Mouse (Mus musculus): ENCODE data around the gene Luzp2. TPM values are rescaled to one million over a fixed set of nuclear protein-coding genes. Genes with fewer than 3 reads are reported as not detected.

Gene Luzp2
- polyA plus RNA-seq, 1 experiment, result 0.02 TPM

DNA sequence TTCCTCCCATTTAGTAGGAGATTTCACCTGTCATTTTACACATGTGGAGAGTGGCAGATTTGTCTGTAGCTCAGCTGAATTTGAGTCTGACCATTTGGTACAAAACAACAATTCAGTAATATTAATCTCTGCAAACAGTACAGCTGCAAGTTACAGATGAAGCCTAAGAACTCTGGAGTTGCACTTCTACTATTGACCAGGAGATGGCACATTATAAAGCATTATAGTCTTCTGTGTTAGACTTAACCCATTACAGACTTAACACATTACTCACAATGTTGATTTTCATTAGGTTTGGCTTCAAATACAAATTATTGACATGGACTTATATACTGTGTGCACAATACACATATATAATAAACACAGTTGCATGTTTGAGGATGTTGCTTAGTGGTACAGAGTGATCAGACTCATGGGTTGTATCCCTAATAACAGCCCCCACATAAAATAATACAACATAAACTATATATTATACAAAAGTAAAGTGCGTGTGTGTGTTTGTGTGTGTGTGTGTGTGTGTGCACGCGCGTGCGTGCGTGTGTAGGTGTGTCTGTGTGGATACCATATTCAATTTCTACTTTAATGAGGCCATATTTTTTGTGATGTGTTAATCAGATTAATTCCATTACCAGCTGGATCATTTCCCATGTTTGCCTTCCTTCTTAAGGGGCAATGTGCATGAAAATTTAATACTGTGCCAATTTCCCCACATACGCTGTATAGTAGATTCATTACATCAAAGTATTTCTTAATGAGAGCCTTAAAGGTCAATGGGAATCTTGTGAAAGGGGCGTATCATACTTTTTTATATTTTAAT lies 10.8 kb downstream of the Luzp2 start:
- H3K27ac ChIP-seq (ENCODE audit: control insufficient read depth, insufficient read depth, low read depth, low read length), result no peak overlapping the region
- no peak overlapping the region for H3K4me3 ChIP-seq (ENCODE audit: control insufficient read depth, low read depth, low read length)
- H3K27me3 ChIP-seq (ENCODE audit: control insufficient read depth, insufficient read depth, low read length), result no peaks in the 10 kb centered on the region
- H3K4me1 ChIP-seq (ENCODE audit: control insufficient read depth, insufficient read depth, low read length), result no peaks in the 10 kb centered on the region
- H3K36me3 ChIP-seq (ENCODE audit: control insufficient read depth, insufficient read depth, low read length), result no peaks in the 10 kb centered on the region
- no peak for TF ChIP-seq POLR2A (IDR thresholded peaks at IDR 0.05; ENCODE audit: control insufficient read depth, low read depth, low read length)
- no peak for TF ChIP-seq CTCF (IDR thresholded peaks at IDR 0.05; ENCODE audit: control insufficient read depth, insufficient read depth, insufficient replicate concordance, low read depth, low read length)

DNA sequence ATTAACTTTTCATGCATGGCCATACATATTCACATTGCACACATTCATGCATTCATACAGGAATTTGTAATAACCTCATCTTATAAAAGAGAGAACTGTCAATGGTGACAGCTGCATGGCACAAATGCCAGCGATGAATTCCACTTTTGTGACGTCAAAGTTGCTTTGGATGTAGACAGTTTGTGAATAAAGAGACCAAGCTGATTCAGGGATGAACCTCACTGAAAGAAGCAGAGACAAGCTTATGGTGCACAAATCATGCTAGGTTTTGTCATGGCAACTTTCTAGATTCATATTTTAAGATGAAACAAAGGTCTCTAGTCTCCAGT lies 11.4 kb downstream of the Luzp2 start:
- no peaks in the 10 kb centered on the region for H3K36me3 ChIP-seq (ENCODE audit: control insufficient read depth, insufficient read depth, low read length)
- H3K4me1 ChIP-seq (ENCODE audit: control insufficient read depth, insufficient read depth, low read length), result no peaks in the 10 kb centered on the region
- H3K27me3 ChIP-seq (ENCODE audit: control insufficient read depth, insufficient read depth, low read length), result no peaks in the 10 kb centered on the region
- no peak overlapping the region for H3K27ac ChIP-seq (ENCODE audit: control insufficient read depth, insufficient read depth, low read depth, low read length)
- H3K4me3 ChIP-seq (ENCODE audit: control insufficient read depth, low read depth, low read length), result no peak overlapping the region
- TF ChIP-seq POLR2A (IDR thresholded peaks at IDR 0.05; ENCODE audit: control insufficient read depth, low read depth, low read length), result no peak
- TF ChIP-seq CTCF (IDR thresholded peaks at IDR 0.05; ENCODE audit: control insufficient read depth, insufficient read depth, insufficient replicate concordance, low read depth, low read length), result no peak

DNA sequence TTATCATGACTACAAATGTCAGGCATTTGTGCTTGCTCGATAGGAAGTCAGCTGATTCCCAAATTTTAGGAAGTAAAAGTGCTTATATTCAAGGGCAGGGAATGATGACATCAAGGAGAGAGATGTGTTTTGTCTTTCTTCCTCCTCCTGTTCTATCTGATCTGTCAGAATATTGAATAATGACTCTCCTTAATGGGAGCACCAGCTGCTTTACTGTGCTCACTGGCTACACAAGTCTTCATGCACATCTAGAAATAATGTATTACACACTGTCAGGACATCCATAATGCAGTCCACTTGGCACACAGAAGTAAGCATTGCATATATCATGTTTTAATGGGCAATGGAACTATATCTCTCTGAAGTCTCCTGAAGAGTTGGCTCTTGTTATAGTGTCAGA lies 17.6 kb downstream of the Luzp2 start:
- Histone ChIP-seq H3K4me3 (ENCODE audit: control insufficient read depth, low read depth, low read length) (no peak overlapping the region), H3K27me3 (ENCODE audit: control insufficient read depth, insufficient read depth, low read length) (no peaks in the 10 kb centered on the region), H3K36me3 (ENCODE audit: control insufficient read depth, insufficient read depth, low read length) (no peaks in the 10 kb centered on the region), H3K4me1 (ENCODE audit: control insufficient read depth, insufficient read depth, low read length) (no peaks in the 10 kb centered on the region), H3K27ac (ENCODE audit: control insufficient read depth, insufficient read depth, low read depth, low read length) (no peak overlapping the region)
- TF ChIP-seq POLR2A (IDR thresholded peaks at IDR 0.05; ENCODE audit: control insufficient read depth, low read depth, low read length) (no peak), CTCF (IDR thresholded peaks at IDR 0.05; ENCODE audit: control insufficient read depth, insufficient read depth, insufficient replicate concordance, low read depth, low read length) (no peak)

DNA sequence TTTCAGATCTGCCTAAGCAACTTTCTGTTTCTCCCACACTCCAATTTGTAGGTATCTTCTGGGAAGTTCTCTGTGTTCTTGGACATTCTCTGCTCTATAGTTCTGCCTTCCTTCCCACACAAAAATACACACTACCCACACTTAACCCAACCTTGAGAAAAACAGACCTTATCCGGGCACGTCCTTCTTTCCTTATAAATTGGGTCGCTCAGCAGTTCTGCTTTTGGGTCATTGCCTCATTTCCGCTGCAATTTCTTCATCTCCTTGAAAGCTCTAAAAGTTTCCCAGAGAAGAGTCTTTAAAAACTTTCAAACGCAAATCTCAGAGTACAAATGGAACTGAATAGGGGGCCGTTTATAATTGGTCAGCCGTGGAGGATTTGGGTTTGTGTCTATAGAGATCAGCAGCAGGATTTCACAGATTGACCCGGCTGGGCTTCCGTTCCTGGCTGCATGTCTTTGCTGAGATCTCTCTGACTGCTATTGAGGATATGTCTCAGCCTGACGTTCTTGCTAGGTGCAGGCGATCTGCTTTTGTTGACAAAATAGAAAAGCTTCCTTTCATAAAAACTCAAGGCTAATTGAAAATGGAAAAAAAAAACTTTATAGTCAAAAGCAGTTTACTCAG lies 26.0 kb downstream of the Luzp2 start:
- H3K27me3 ChIP-seq (ENCODE audit: control insufficient read depth, insufficient read depth, low read length), result no peaks in the 10 kb centered on the region
- H3K36me3 ChIP-seq (ENCODE audit: control insufficient read depth, insufficient read depth, low read length), result no peaks in the 10 kb centered on the region
- no peaks in the 10 kb centered on the region for H3K4me1 ChIP-seq (ENCODE audit: control insufficient read depth, insufficient read depth, low read length)
- no peak overlapping the region for H3K4me3 ChIP-seq (ENCODE audit: control insufficient read depth, low read depth, low read length)
- no peak overlapping the region for H3K27ac ChIP-seq (ENCODE audit: control insufficient read depth, insufficient read depth, low read depth, low read length)
- TF ChIP-seq POLR2A (IDR thresholded peaks at IDR 0.05; ENCODE audit: control insufficient read depth, low read depth, low read length) (no peak), CTCF (IDR thresholded peaks at IDR 0.05; ENCODE audit: control insufficient read depth, insufficient read depth, insufficient replicate concordance, low read depth, low read length) (no peak)

DNA sequence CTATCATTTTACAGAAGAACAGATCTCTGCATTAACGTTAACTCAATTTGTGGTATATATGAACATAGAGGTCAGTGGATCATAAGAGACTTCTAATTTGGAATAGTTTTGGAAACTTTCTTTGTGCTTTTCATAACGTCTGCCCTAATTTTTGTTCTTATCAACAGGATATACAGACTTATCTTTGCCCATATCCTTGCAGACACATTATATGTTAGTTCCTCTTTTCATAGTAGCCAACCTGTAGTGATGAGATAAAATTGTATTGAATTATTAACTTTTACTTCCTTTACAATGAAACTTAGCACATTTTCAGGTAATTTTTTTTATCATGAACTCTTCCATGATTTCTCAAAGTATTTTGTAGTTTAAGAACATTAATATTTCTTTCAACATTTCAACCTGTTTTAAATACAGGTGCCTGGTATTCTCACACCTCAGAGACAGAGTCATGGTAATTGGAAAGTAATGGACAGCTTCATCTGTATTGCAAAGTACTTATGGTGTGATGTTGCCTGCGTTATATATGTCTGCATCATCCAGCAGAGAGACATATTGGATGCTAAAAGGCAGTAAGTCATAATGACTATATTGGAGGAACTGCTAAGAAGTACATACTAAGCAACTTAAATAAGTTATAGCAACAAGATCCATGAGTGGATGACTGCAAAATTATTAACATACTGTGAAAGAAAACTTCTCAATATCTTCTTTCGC lies 43.8 kb downstream of the Luzp2 start:
- H3K36me3 ChIP-seq (ENCODE audit: control insufficient read depth, insufficient read depth, low read length), result no peaks in the 10 kb centered on the region
- TF ChIP-seq CTCF (IDR thresholded peaks at IDR 0.05; ENCODE audit: control insufficient read depth, insufficient read depth, insufficient replicate concordance, low read depth, low read length) (no peak), POLR2A (IDR thresholded peaks at IDR 0.05; ENCODE audit: control insufficient read depth, low read depth, low read length) (no peak)
- no peak overlapping the region for H3K27ac ChIP-seq (ENCODE audit: control insufficient read depth, insufficient read depth, low read depth, low read length)
- no peak overlapping the region for H3K4me3 ChIP-seq (ENCODE audit: control insufficient read depth, low read depth, low read length)
- H3K27me3 ChIP-seq (ENCODE audit: control insufficient read depth, insufficient read depth, low read length), result no peaks in the 10 kb centered on the region
- no peaks in the 10 kb centered on the region for H3K4me1 ChIP-seq (ENCODE audit: control insufficient read depth, insufficient read depth, low read length)

DNA sequence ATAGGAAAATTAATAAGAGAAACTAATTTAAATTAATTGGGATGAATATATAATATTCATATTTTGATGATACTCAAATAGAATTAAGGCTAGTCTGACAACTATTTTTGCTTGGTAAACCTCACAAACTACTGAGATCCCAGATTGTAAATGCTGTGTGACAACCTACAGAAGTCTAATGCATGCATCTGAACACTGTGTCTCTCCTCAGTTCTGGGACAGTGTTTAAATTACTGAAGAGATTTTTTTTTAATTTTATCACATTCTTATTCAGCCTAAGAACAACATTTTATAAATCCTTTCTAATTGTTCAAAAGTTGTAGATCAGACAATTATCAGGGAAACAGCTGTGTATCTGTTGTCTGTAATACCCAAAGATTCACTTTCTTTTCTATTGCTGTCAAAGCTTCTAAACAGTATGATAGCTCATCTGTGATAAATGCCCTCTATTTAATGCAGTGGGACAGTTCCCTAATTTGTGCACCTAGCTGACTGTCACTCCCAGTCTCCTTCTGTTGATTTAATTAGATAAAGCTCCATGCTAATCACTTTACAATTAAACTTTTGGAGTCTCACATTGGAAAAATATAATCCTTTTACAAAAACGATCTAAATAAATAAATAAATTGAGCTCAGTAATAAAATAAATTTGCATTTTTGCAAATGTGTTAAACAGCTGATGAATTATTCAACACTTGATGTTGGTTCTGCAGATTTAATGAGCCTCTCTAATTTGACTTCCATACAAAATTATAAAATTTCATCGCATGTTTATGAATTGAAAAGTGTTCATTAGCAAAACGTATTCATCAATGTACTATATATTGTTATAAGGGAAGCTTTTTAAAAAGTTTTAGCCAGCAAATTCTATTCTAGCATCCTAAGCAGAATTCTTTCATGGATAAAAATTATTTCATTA lies 58.7 kb downstream of the Luzp2 start:
- H3K27ac ChIP-seq (ENCODE audit: control insufficient read depth, insufficient read depth, low read depth, low read length), result no peak overlapping the region
- no peak overlapping the region for H3K4me3 ChIP-seq (ENCODE audit: control insufficient read depth, low read depth, low read length)
- no peaks in the 10 kb centered on the region for H3K27me3 ChIP-seq (ENCODE audit: control insufficient read depth, insufficient read depth, low read length)
- no peaks in the 10 kb centered on the region for H3K36me3 ChIP-seq (ENCODE audit: control insufficient read depth, insufficient read depth, low read length)
- TF ChIP-seq POLR2A (IDR thresholded peaks at IDR 0.05; ENCODE audit: control insufficient read depth, low read depth, low read length), result no peak
- TF ChIP-seq CTCF (IDR thresholded peaks at IDR 0.05; ENCODE audit: control insufficient read depth, insufficient read depth, insufficient replicate concordance, low read depth, low read length), result no peak
- H3K4me1 ChIP-seq (ENCODE audit: control insufficient read depth, insufficient read depth, low read length), result no peaks in the 10 kb centered on the region

Data from testis, adult 2 months (tissue).